Mouse (Mus musculus) testis, adult 2 months (tissue): ENCODE measurements around the gene Rhof. TPM values are rescaled to one million over a fixed set of nuclear protein-coding genes. Genes with fewer than 3 reads are reported as not detected.

Source experiments
- H3K27ac ChIP-seq: fragments of 200-500 bp; 2 replicates; pipeline ENCODE4 v1.5.1; 2012; ENCODE audit warnings: low read depth, low read length; ENCODE audit not compliant: control insufficient read depth, insufficient read depth
- H3K27me3 ChIP-seq: fragments of 200-500 bp; 2 replicates; pipeline ENCODE4 v1.6.1; 2012; ENCODE audit warnings: mild to moderate bottlenecking, low read length, moderate library complexity; ENCODE audit not compliant: control insufficient read depth, insufficient read depth
- H3K36me3 ChIP-seq: fragments of 200-500 bp; 2 replicates; pipeline ENCODE4 v1.6.1; 2012; ENCODE audit warnings: mild to moderate bottlenecking, low read length; ENCODE audit not compliant: control insufficient read depth, insufficient read depth
- H3K4me1 ChIP-seq: fragments of 200-500 bp; 2 replicates; pipeline ENCODE4 v1.6.1; 2012; ENCODE audit warnings: low read length; ENCODE audit not compliant: control insufficient read depth, insufficient read depth
- H3K4me3 ChIP-seq: fragments of 200-500 bp; 2 replicates; pipeline ENCODE4 v1.5.1; 2012; ENCODE audit warnings: low read depth, mild to moderate bottlenecking, low read length, moderate library complexity, mixed read lengths; ENCODE audit not compliant: control insufficient read depth
- CTCF ChIP-seq: fragments of 200-500 bp; IDR thresholded peaks from 2 replicates; pipeline ENCODE4 v1.5.1; 2012; ENCODE audit warnings: low read depth, mild to moderate bottlenecking, inconsistent platforms, low read length, moderate library complexity; ENCODE audit not compliant: control insufficient read depth, insufficient read depth, insufficient replicate concordance
- POLR2A ChIP-seq: fragments of 200-500 bp; IDR thresholded peaks from 2 replicates; pipeline ENCODE4 v1.6.1; 2012; ENCODE audit warnings: low read depth, mild to moderate bottlenecking, inconsistent platforms, low read length, moderate library complexity; ENCODE audit not compliant: control insufficient read depth
- polyA plus RNA-seq: library from polyadenylated mRNA; depleted of rRNA; stranded (reverse); fragments of >200 nt; gene quantifications from 2 replicates; pipeline ENCODE4 v1.2.3, GENCODE M21; 2012

Gene Rhof
- polyA plus RNA-seq, 1 experiment = 0.78 TPM

DNA sequence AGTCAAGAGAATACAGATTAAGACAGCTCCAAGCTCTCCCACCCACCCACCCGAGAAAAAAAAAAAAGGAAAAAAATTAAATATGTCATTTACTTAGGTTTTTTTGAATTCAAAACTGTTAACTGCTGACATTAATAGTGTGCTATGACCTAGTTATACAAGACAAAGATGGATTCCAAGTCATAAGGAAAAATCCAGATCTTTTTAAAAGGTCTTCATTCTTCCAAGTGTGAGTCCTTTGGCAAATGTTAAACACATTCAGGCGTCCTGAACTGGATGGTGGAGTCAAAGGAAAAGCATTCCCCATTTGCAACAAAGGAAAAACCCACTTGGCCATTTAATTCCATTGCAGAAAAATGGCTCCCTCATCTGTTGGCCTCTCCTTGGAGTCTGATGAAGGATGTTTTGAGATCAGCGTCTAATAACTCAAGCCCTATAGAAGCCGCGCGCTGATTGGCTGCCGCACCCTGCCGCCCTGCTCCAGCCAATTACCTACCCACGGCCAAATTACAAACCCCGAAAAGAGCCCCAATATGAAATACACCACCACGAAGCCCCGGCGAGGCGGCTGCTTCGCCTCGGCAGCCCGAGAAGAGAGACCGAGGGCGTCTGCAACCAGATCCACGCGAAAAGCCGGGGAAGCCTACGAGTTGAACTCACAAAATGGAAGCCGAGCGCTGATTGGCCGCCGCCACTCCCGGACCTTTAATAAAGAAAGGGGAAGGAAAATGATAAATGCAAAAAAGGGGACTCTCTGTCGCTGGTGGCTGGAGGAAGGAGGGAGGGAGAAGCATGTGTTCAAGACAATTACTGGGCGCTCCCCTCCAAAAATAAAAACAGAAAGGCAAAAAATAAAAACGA, 8.4 kb upstream of the Rhof start:
- TF ChIP-seq CTCF (no peak), POLR2A (peak; percentile 40; the same call in 1 of the 2 replicates)
- Histone ChIP-seq H3K36me3 (no peaks in the 10 kb centered on the region; the same call in 1 of the 2 replicates), H3K27me3 (no peaks in the 10 kb centered on the region), H3K27ac (peak overlapping the region; percentile 94), H3K4me3 (peak overlapping the region; percentile 85), H3K4me1 (peaks cover 62% of the 10 kb centered on the region)

DNA sequence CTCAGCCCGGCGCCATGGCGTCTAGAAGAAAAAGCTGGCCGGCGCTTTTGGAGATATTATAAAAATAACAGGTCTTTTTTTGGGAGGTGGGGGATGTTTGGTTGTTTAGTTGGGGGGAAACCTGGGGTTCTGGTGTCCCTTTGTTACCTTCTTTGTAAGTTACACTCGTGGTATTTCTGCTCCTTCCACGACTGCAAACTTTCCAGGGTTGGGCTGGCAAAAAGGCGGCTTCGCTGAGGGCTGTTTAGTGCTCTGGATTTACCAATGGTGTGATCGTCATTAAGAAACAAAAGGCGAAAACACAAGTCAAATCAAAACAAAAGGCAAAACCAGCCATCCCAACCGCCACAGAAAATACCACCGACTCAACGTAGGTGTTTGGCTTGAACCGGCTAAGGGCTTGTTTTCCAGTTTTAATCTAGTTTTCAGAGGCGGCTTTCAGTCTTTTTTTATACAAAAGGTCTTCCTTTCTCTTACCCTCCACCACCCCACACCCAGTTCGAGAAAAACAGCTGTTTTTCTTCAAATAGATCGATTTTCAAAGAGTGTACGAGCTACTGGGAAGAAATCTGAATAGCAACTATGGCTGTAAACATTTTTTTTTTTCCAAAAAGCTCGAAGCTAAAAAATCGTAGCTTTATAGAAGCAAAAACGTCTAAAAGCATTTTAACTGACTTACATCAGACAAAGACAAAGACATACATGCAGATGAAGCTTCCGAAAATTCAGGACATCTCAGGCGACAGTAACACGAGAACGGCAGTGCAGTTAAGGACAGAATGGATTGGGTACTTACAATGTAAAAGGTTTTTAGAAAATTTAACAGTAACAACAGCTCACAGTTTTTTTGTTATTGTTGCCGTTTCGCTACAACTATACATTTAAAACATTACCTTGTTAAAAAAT, 7.5 kb upstream of the Rhof start:
- Histone ChIP-seq H3K27ac (peak overlapping the region; percentile 95), H3K36me3 (no peaks in the 10 kb centered on the region; the same call in 1 of the 2 replicates), H3K27me3 (no peaks in the 10 kb centered on the region), H3K4me1 (peaks cover 69% of the 10 kb centered on the region), H3K4me3 (peak overlapping the region; percentile 92)
- TF ChIP-seq POLR2A = no peak
- no peak for TF ChIP-seq CTCF

DNA sequence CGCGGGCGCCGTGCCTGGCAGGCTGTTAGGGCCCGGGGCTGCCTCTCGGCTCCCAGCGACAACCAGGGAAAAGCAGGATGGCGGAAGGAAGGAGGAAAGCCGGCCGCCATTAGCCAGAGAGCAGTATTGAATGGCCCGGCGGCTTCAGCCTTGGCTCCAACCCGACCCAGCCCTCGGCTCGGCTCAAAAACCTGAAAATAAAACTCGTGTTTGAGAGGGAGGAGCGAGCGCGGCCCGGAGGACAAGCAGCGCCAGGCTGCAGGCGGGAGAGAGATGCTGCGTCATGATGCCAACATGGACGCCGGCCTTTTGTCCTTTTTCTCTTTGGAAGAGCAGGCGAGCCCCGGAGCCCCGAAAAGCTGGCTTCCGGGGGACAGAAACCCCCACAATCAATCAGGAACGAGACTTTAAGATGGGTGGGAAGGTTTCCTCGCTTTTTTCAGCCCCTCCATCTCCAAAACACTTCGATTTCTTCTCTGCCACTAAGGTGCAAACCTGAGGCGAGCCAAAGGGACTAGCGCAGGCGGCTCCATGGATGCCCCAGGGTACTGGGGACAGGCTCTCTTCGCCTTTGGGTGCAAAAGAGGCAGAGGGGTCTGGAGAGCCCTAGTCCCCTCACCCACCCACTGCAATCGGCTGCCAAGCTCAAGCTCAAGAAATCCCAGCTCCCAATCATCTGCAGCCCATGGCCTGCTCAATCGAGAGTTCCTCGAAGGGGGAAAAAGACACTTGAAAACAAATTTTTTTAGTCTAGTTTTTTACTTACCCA, 6.6 kb upstream of the Rhof start:
- Histone ChIP-seq H3K27me3 (no peaks in the 10 kb centered on the region), H3K27ac (peak overlapping the region; percentile 95), H3K4me3 (peak overlapping the region; percentile 92), H3K4me1 (peaks cover 66% of the 10 kb centered on the region), H3K36me3 (no peaks in the 10 kb centered on the region)
- TF ChIP-seq CTCF (no peak), POLR2A (peak; percentile 54; the same call in 1 of the 2 replicates)

DNA sequence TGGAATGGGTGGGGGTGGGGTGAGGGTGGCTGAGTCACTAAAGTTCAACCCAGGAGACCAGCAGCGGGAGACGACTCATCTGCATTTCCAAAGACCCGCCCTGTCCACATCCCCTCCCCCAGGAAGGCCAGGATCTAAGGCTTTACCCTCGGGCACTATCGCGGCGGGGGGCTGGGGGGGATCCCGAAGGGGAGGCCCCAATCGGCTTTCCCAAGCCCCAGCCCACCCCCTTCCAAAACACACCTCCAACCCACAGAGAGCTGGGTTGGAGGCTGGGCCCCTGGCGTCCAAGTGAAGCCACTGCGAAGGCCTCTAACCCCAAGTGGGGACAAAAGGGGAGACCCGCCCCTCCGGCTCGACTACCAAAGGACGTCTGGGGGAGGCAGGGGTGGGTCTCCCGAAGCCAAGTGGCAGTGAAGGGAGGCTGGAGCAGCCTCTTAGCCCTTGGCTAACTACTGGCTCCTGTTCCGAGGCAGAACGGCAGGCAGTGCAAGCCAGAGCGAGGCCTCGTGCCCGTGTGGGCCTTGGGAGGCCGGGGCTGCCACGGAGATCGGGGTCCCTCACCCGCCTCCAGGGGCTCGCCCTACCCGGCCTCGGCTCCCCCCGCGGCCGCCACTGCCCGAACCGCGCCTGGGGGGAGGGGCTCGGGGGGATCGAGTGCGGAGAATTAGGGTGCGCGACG, 5.9 kb upstream of the Rhof start:
- no peaks in the 10 kb centered on the region for H3K36me3 ChIP-seq

DNA sequence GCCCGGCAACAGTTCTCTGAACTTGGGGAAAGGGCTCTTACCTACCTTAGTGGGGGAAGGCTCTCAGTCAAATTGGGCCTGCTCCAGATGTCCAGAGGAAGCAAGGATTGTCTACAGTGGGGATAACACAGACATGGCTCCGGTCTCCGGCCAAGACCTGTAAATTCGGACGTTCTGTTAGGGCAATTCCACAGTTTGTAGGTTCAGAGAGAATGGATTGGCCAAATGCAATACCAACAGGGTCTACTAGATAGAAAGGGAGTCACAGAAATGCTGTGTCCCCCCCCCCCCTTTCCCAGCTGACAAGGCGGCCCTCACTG, 5.4 kb upstream of the Rhof start:
- Histone ChIP-seq H3K4me3 (peak overlapping the region; percentile 63), H3K36me3 (no peaks in the 10 kb centered on the region), H3K27ac (peak overlapping the region; percentile 91), H3K27me3 (no peaks in the 10 kb centered on the region), H3K4me1 (peaks cover 57% of the 10 kb centered on the region)
- TF ChIP-seq POLR2A (no peak), CTCF (no peak)

More for the DNA sequence above, 5.9 kb upstream of the Rhof start:
- peak overlapping the region; percentile 95 for H3K27ac ChIP-seq
- peak; percentile 56; the same call in 1 of the 2 replicates for TF ChIP-seq POLR2A
- no peak for TF ChIP-seq CTCF
- H3K4me3 ChIP-seq = peak overlapping the region; percentile 92
- H3K27me3 ChIP-seq = no peaks in the 10 kb centered on the region
- peaks cover 60% of the 10 kb centered on the region for H3K4me1 ChIP-seq

DNA sequence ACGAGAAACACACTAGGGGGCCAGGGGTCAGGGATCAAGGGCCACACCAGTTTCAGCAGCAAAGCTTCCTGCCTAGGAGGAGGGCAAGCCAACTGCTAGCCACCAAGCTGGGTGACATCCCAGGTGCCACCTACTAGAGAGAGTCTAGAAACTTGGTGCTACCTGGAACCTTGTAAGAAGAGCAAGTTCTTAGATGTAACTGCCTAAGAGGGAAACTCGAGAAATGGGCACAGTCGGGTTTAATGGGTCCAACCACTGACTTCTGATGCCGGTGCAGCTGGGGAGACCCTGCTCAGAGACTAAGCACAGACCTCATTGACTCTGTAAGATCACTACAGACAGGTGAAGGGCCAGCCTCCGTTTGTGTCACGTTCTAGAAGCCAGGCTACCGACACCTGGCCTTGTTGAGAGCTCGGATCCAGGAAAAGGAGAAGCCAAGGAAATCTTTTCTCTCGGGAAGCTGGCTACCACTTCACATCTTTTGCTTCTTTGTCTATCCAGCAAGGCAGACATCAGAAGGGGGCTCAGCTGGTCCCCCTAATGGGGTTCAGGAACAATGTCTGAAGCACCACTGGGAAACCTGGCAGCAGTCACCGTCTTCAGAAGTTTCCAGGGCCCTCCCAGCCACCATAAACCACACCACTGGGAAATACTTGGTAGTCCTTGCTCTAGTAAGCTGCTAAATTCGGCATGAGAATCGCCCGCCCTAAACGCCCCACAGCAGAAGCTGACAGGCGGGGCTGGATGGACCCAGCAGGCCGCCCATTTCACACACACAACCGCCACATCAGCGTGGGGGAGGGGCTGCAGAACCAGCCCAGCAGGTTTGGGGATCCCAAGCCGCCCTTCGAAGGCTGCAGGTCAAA, 4.8 kb upstream of the Rhof start:
- TF ChIP-seq POLR2A = 0 out of 2 replicates have a peak, but pooled peaks have one; percentile 28
- no peak for TF ChIP-seq CTCF
- H3K27me3 ChIP-seq = no peaks in the 10 kb centered on the region
- H3K4me3 ChIP-seq = peak overlapping the region; percentile 63
- no peaks in the 10 kb centered on the region for H3K36me3 ChIP-seq
- H3K27ac ChIP-seq = peak overlapping the region; percentile 91
- H3K4me1 ChIP-seq = peaks cover 62% of the 10 kb centered on the region
